Mouse (Mus musculus): ENCODE results near the gene Mrgpre.

The Mrgpre gene

GRCm38 (mm10) chr7:143783996-143784829 is at the start of gene Mrgpre:
Gene Mrgpre (minus strand): TSS chr7:143784500.
- peak; percentile 83 for DNase-seq (ENCODE audit: low spot score)

GRCm38 (mm10) chr7:143833581-143834190 is 49.4 kb upstream of the Mrgpre start:
- DNase-seq (ENCODE audit: low spot score), result no peak

- no peak for DNase-seq (ENCODE audit: low spot score)
These were observed 48.3 kb upstream of the Mrgpre start for GRCm38 (mm10) chr7:143832611-143833010.

- DNase-seq (ENCODE audit: low spot score), result no peak
These were observed 47.9 kb upstream of the Mrgpre start for GRCm38 (mm10) chr7:143832196-143832595.

- no peak for DNase-seq (ENCODE audit: low spot score)
These were observed 46.1 kb upstream of the Mrgpre start for GRCm38 (mm10) chr7:143830399-143830798.

GRCm38 (mm10) chr7:143829504-143830331 is 45.4 kb upstream of the Mrgpre start:
- peak; percentile 98 for DNase-seq (ENCODE audit: low spot score)

- DNase-seq (ENCODE audit: low spot score), result no peak
These were observed 42.7 kb upstream of the Mrgpre start for GRCm38 (mm10) chr7:143826985-143827384.

- no peak for DNase-seq (ENCODE audit: low spot score)
These were observed 38.9 kb upstream of the Mrgpre start for GRCm38 (mm10) chr7:143823266-143823605.

- peak; percentile 99 for DNase-seq (ENCODE audit: low spot score)
These were observed 38.3 kb upstream of the Mrgpre start, which contains the start of the genes Nadsyn1 and Dhcr7 for GRCm38 (mm10) chr7:143822375-143823265. Gene Nadsyn1 (minus strand): TSS chr7:143822849. Gene Dhcr7 (plus strand): TSS chr7:143823145.

- no peak for DNase-seq (ENCODE audit: low spot score)
These were observed 36.9 kb upstream of the Mrgpre start for GRCm38 (mm10) chr7:143821241-143821640.

GRCm38 (mm10) chr7:143819201-143819600 is 34.9 kb upstream of the Mrgpre start:
- no peak for DNase-seq (ENCODE audit: low spot score)

- DNase-seq (ENCODE audit: low spot score), result peak; percentile 31
These were observed 24.6 kb upstream of the Mrgpre start for GRCm38 (mm10) chr7:143808909-143809308.

- no peak for DNase-seq (ENCODE audit: low spot score)
These were observed 20.9 kb upstream of the Mrgpre start for GRCm38 (mm10) chr7:143805199-143805624.

- no peak for DNase-seq (ENCODE audit: low spot score)
These were observed 17.1 kb upstream of the Mrgpre start for GRCm38 (mm10) chr7:143801195-143802065.

- no peak for DNase-seq (ENCODE audit: low spot score)
These were observed 16.5 kb upstream of the Mrgpre start for GRCm38 (mm10) chr7:143800770-143801169.

- no peak for DNase-seq (ENCODE audit: low spot score)
These were observed 14.5 kb upstream of the Mrgpre start for GRCm38 (mm10) chr7:143798783-143799182.

- DNase-seq (ENCODE audit: low spot score), result peak; percentile 53
These were observed 8.8 kb upstream of the Mrgpre start for GRCm38 (mm10) chr7:143793121-143793520.

GRCm38 (mm10) chr7:143792336-143792985 is 8.2 kb upstream of the Mrgpre start:
- no peak for DNase-seq (ENCODE audit: low spot score)

GRCm38 (mm10) chr7:143783378-143783995 is 813 bp downstream of the Mrgpre start:
- DNase-seq (ENCODE audit: low spot score), result no peak

Measured in retina, embryonic 14.5 days (tissue).